Mouse (Mus musculus) heart, embryonic 15.5 days (tissue): ENCODE results near the gene Fam171a1. TPM values are rescaled to one million over a fixed set of nuclear protein-coding genes. Genes with fewer than 3 reads are reported as not detected.

Source experiments
- ATAC-seq: fragments of 200-750 bp; cut with Nextera tagmentation; replicated peaks from 2 replicates; pipeline ENCODE4 v1.8.0; 2017; ENCODE audit warnings: low read depth, moderate TSS enrichment; ENCODE audit not compliant: insufficient number of reproducible peaks, insufficient read depth, low FRiP score
- H3K27ac ChIP-seq: fragments of 300-500 bp; sonication (generic); 2 replicates; pipeline ENCODE4 v1.5.1; 2015; ENCODE audit warnings: mild to moderate bottlenecking, inconsistent platforms
- H3K27me3 ChIP-seq: fragments of 300-500 bp; sonication (generic); 2 replicates; pipeline ENCODE4 v1.6.1; 2015; ENCODE audit warnings: inconsistent platforms
- H3K36me3 ChIP-seq: fragments of 300-500 bp; sonication (generic); 2 replicates; pipeline ENCODE4 v1.6.1; 2015; ENCODE audit warnings: mild to moderate bottlenecking, inconsistent platforms
- H3K4me1 ChIP-seq: fragments of 300-500 bp; sonication (generic); replicated peaks from 2 replicates; pipeline ENCODE4 v1.6.1; 2015; ENCODE audit warnings: inconsistent platforms
- H3K4me2 ChIP-seq: fragments of 300-500 bp; sonication (generic); 2 replicates; pipeline ENCODE4 v1.6.1; 2015; ENCODE audit warnings: inconsistent platforms, mild to moderate bottlenecking, moderate library complexity
- H3K4me3 ChIP-seq: fragments of 300-500 bp; sonication (generic); 2 replicates; pipeline ENCODE4 v1.5.1; 2015; ENCODE audit warnings: mild to moderate bottlenecking, inconsistent platforms
- H3K9ac ChIP-seq: fragments of 300-500 bp; sonication (generic); 2 replicates; pipeline ENCODE4 v1.6.1; 2015; ENCODE audit warnings: mild to moderate bottlenecking, inconsistent platforms
- H3K9me3 ChIP-seq: fragments of 300-500 bp; sonication (generic); replicated peaks from 2 replicates; pipeline ENCODE4 v1.6.1; 2016; ENCODE audit warnings: inconsistent platforms
- WGBS: fragments of 180-500 bp; shearing (Covaris S2); methylation state at CpG from one replicate; pipeline ENCODE4 v1.1.7; 2015; ENCODE audit warnings: mixed read lengths; 5-methylcytosine and 5-hydroxymethylcytosine counted together
- polyA plus RNA-seq: library from polyadenylated mRNA; unstranded; fragments of >200 nt; fragmentation: Nextera tagmentation; extraction: Ambion mirVana; gene quantifications from 2 replicates; pipeline ENCODE4 v1.2.1, GENCODE M21; 2015

The Fam171a1 gene
- polyA plus RNA-seq, 1 experiment from 2014 or later, result 21.8 TPM

DNA sequence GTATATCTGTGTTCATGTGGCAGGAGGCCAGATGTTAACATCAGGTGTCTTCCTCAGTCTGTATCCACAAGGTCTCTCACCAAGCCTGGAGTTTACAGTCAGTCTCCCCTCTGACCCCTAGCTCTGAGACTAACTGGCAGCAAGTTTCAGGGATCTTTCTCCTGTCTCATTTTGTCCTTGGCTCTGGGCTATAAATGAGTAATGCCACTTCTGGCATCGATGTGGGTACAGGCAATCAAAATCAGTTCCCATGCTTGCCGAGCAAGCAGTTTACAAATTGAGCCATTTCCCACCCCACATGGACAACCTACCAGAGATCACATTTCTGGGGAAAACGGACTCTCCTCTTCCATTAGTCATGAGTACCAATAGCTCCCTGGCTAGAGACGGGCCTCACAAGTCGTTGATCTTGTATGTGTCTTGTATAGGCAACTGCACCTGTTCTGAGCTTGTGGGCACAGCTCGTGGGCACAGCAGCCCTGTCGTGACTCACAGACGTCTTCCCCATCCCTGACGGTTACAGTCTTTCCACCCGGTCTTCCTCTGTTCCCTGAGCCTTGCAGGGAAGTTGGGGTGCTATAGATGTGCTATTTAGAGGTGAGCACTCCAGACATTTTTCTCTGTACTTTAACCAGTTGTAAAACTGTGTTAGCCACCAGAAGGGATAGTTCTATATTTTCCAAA, 43.8 kb downstream of the Fam171a1 start:
- Histone ChIP-seq H3K4me1 (peaks cover 29% of the 10 kb centered on the region), H3K4me3 (no peak overlapping the region), H3K4me2 (no peak overlapping the region), H3K36me3 (no peaks in the 10 kb centered on the region), H3K9me3 (no peaks in the 10 kb centered on the region), H3K27ac (no peak overlapping the region; the same call in 1 of the 2 replicates), H3K9ac (no peak overlapping the region), H3K27me3 (no peaks in the 10 kb centered on the region)
- no peak for ATAC-seq
- 69% methylated on average over 10 of the region's 10 CpGs for WGBS

DNA sequence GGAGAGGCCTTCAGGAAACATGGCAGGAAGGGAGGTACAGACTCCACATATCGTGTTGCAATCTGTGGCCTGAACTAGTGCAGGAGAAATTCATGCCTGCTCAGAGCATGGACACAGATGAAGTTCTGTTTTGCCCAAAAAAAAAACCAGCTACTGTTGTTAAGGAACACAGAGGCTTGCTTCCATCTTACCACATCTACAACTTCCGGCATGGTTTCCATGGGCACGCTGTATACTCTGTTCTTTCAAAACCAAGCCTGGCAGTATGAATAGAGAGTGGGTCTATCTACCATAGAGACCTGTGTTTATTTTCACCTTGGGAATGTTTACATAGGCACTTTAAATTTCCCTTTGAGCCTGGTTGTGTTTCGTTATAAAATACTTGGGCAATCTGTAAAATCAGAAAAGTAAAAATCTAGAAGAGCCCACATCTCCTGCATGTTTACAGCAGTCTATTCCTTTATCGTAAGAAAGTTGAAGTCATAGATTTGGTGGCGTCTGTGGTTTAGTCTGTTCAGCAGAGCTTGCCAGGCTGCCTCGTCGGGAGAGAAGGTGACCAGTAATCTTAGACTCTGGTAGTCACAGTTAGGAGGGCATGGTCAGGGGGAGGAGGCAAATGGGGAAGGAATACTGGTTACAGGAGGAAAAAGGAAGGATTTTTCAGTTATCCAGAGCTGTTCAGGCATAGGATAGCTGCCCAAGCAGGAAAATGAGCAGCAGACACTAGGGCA, 44.8 kb downstream of the Fam171a1 start:
- Histone ChIP-seq H3K27ac (no peak overlapping the region), H3K9ac (no peak overlapping the region), H3K4me3 (no peak overlapping the region), H3K4me2 (no peak overlapping the region), H3K9me3 (no peaks in the 10 kb centered on the region), H3K27me3 (no peaks in the 10 kb centered on the region), H3K36me3 (no peaks in the 10 kb centered on the region), H3K4me1 (peaks cover 34% of the 10 kb centered on the region)
- ATAC-seq, result no peak
- 63% methylated on average over 8 of the region's 8 CpGs for WGBS

DNA sequence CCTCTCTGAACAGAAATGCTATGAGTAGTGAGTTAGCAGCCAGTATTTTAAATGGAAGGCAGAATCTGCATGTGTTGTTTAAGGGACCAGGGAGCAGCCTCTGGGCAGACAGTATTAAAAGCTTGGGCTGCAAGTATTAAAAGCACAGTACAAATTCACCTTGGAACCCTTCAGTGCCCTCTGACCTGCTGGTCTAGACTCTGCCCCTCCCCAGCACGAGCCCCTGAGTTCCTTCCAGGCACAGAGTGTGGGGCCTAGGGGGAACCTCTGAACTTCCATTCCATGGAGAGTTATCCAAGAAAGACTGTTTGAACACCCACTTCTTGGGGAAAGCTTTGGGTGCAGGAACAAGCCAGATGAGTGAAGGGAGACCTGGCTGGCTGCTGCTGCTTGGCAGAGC, 47.6 kb downstream of the Fam171a1 start:
- ATAC-seq, result no peak
- no peaks in the 10 kb centered on the region for H3K27me3 ChIP-seq
- H3K4me1 ChIP-seq, result peaks cover 37% of the 10 kb centered on the region
- no peak overlapping the region for H3K9ac ChIP-seq
- H3K9me3 ChIP-seq, result no peaks in the 10 kb centered on the region
- 48% methylated on average over 1 of the region's 1 CpGs for WGBS
- H3K4me3 ChIP-seq, result no peak overlapping the region
- no peaks in the 10 kb centered on the region for H3K36me3 ChIP-seq
- H3K27ac ChIP-seq, result no peak overlapping the region
- no peak overlapping the region for H3K4me2 ChIP-seq

DNA sequence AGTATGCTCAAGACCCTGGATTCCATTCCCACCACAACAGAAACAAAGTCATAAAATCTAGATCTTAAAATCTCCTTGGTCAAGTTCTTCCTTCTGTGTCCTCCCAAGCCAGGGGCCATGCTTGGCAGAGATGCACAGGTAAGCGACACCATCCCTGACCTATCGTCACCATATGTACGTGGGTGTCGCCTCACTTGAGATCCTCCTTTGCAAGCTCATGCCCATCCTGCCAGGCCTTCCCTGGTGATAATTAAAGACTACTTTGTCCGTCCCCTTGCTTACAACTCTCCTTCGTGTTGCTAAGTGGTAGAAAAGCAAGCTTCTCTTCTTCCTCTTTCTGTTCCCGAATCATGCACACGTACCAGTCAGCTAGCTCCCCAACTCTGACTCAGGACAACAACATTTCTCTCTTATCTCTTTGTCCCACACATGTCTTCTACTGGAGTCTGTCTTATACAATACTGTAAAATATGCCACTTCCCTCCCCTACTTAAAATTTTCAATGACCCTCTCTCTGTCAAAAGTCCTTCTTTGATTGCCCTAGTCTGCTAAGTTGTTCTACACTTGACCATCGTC, 49.6 kb downstream of the Fam171a1 start:
- ATAC-seq, result no peak
- Histone ChIP-seq H3K4me1 (peaks cover 39% of the 10 kb centered on the region), H3K27me3 (no peaks in the 10 kb centered on the region), H3K9me3 (no peaks in the 10 kb centered on the region), H3K27ac (no peak overlapping the region), H3K4me3 (no peak overlapping the region), H3K4me2 (no peak overlapping the region), H3K36me3 (no peaks in the 10 kb centered on the region), H3K9ac (no peak overlapping the region)
- 64% methylated on average over 9 of the region's 9 CpGs for WGBS

DNA sequence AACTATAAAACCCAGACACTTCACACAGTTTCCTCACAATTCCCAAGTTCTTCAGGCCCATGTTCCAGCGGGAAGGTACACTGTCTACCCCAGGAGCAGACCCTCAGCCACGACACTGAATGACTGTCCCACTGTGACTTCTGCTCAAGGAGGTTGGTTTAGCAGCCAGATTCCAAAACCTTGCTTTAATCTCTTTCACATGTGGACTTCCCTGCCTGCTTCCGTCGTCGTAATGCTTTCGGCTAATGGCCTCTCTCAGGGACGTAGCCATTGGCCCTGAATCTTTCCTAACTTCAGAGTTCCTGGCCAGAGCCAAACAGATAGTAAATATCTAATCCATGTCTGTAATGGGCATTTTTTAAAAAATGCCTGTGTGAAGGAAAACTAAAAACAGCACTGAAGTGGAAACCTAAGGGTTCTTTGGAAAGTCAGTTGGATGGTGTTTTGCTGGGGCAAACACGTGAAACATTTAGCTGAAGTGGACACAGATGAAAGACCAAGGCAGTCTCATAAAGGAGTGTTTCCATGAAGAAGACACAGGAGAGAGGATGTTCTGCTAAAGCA, 51.1 kb downstream of the Fam171a1 start:
- H3K27ac ChIP-seq, result no peak overlapping the region
- no peak overlapping the region for H3K4me2 ChIP-seq
- no peaks in the 10 kb centered on the region for H3K36me3 ChIP-seq
- H3K27me3 ChIP-seq, result no peaks in the 10 kb centered on the region
- H3K9ac ChIP-seq, result no peak overlapping the region
- no peak overlapping the region for H3K4me3 ChIP-seq
- no peak for ATAC-seq
- WGBS, result 74% methylated on average over 8 of the region's 8 CpGs
- no peaks in the 10 kb centered on the region for H3K9me3 ChIP-seq
- H3K4me1 ChIP-seq, result peaks cover 48% of the 10 kb centered on the region

DNA sequence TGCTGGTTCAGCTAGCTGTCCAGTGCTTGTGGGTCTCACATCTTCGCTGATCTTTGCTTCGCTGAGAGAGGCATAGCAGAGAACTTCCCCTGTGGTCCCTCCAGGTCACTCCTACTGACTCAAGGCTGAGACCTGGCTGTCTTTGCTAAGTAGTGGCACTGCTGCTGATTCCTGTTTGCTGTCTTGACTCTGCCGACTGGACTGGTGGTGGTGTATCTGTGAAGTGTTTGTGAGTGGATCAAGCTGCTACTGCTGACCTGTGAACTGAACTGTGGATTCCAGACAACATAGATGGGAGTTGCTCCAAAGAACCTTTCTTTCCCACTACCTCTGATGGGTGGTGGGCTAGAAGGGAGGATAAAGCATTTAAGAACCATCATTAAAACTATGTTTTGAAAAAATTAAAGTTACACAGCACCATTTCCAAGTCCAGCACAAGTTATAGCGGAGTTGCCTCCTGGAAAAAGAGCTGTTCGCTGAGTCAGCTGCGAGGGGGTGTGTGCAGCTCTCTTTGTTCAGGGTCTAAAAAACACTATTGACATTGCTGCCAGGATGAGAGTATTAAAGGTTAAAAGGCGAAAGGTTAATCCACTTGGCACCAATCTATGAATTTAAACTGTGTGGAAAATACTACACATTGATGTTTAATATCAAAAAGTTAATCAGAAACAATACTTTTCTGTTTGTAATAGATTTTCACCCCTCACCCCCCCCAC, 52.0 kb downstream of the Fam171a1 start:
- Histone ChIP-seq H3K9ac (no peak overlapping the region), H3K9me3 (no peaks in the 10 kb centered on the region), H3K4me2 (no peak overlapping the region), H3K27ac (no peak overlapping the region), H3K4me3 (no peak overlapping the region), H3K4me1 (peaks cover 57% of the 10 kb centered on the region), H3K27me3 (no peaks in the 10 kb centered on the region), H3K36me3 (no peaks in the 10 kb centered on the region)
- WGBS, result 68% methylated on average over 7 of the region's 7 CpGs
- ATAC-seq, result no peak

DNA sequence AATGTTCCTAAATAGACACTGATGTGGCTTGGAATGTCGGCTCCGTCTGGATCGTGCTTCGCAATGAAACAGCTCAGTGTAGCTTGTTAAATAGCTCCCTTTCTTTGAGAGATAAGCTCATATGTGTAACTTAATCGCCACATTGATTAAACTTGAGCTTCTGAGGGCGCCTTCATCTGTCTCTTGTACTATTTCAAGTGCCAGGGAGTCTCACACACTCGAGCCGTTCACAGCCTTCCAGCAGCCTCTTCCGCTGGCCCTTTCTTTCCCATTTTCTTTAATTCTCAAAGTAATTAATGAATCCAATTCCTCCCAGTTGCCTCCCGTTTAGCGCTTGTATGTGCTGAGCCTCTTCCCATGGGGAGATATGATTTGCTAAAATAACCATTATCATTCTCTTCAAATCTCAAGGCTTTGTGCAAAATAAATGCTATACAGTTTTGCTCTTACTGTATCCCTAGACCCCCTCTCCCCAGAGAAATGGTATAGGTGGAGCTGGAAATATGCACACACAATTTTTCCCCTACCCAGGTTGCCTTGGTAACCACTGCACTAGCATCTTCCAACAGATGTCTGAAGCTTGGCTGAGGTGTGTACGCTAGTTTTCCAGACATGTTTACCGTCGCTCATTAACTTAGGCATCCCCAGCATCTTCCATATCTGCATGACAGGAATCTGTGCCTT, 54.8 kb downstream of the Fam171a1 start:
- no peak for ATAC-seq
- no peaks in the 10 kb centered on the region for H3K27me3 ChIP-seq
- no peak overlapping the region for H3K4me2 ChIP-seq
- no peak overlapping the region for H3K4me3 ChIP-seq
- H3K9me3 ChIP-seq, result no peaks in the 10 kb centered on the region
- H3K36me3 ChIP-seq, result no peaks in the 10 kb centered on the region
- peaks cover 70% of the 10 kb centered on the region for H3K4me1 ChIP-seq
- H3K27ac ChIP-seq, result no peak overlapping the region
- H3K9ac ChIP-seq, result no peak overlapping the region
- WGBS, result 58% methylated on average over 14 of the region's 14 CpGs

DNA sequence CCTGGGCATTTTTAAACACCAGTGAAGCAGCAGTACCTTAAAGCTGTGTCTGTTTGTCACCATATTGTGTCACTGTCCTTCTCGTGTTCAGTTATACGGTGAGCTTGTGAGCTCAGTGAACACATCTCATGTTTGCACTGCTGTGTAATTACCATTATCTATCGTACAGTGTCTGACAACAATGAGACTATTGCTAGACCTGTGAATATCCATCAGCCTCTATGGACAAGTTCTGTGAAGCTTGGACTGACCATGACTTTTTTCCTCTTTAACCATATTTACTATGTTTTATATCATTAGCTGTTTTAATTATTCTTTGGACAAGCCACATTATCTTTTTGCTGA, 55.4 kb downstream of the Fam171a1 start:
- Histone ChIP-seq H3K4me1 (peaks cover 75% of the 10 kb centered on the region), H3K4me3 (no peak overlapping the region), H3K9ac (no peak overlapping the region), H3K9me3 (no peaks in the 10 kb centered on the region), H3K27me3 (no peaks in the 10 kb centered on the region), H3K4me2 (no peak overlapping the region), H3K27ac (no peak overlapping the region), H3K36me3 (no peaks in the 10 kb centered on the region)
- no peak for ATAC-seq
- WGBS, result 67% methylated on average over 3 of the region's 3 CpGs

DNA sequence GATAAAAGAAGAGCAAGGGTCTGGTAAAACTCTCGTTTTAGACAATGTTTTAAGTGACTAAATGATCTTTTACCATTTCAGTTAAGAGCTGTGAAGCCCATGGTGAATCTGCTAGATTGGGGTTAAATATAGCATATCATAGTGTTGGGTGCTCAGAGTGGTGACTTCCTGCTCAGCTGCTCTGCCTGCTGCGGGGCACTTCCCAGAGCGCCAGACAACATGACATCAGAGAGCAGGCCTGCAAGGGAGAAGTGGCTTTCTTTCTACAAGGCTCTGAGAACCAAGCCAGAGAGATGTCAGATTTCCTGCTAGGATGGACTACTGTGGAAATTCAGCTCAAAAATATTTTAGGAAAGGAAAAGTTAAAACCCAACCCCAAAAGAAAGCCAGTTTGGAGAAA, 57.8 kb downstream of the Fam171a1 start:
- H3K9ac ChIP-seq, result no peak overlapping the region
- ATAC-seq, result peak; percentile 56

DNA sequence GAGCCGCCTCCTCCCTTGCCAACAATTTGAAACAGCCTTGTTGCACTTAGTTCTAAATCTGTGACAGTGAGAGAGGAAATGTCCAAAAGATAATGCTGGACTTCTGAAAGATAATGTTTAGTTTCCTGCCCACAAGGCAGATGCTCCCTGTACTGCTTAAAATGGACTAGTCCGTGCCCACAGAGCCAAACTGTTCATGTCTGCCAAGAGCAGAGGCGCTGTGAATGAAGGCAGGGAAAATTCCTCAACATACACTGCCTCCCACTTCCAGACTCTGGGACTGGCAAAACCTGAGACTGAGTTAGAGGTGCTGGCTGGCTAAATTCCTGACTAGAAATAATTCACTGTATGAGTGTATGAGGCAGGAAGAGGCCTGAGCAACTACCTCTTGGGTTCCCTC, 58.6 kb downstream of the Fam171a1 start:
- peaks cover 61% of the 10 kb centered on the region for H3K4me1 ChIP-seq
- H3K4me3 ChIP-seq, result no peak overlapping the region
- H3K9me3 ChIP-seq, result no peaks in the 10 kb centered on the region
- no peak overlapping the region for H3K9ac ChIP-seq
- no peaks in the 10 kb centered on the region for H3K36me3 ChIP-seq
- peak overlapping the region; percentile 73 for H3K27ac ChIP-seq
- H3K4me2 ChIP-seq, result no peak overlapping the region
- no peaks in the 10 kb centered on the region for H3K27me3 ChIP-seq
- ATAC-seq, result peak; percentile 68
- WGBS, result 20% methylated on average over 3 of the region's 3 CpGs

More for the DNA sequence above, 57.8 kb downstream of the Fam171a1 start:
- no peak overlapping the region for H3K4me3 ChIP-seq
- no peak overlapping the region for H3K4me2 ChIP-seq
- peaks cover 69% of the 10 kb centered on the region for H3K4me1 ChIP-seq
- peak overlapping the region; percentile 73 for H3K27ac ChIP-seq
- no peaks in the 10 kb centered on the region for H3K36me3 ChIP-seq
- no peaks in the 10 kb centered on the region for H3K27me3 ChIP-seq
- no peaks in the 10 kb centered on the region for H3K9me3 ChIP-seq
- 8% methylated on average over 3 of the region's 3 CpGs for WGBS

DNA sequence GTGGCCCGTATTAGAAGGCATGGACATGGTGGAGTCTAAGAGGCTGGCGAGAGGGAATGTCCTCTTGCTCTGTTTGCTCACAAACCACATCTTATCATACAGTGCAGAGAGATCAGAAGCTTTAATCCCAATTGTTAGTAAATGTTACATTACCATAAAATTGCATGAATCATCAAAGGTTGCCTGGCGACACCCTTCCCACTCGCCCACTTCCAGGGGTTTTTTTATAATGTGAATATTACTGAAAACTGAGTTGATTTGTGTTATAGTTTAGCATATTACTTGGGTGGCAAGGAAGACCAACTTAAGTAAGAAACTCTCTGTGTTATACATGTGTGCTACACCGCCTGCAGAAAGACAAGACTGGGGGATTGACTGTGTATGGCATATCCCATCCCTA, 60.9 kb downstream of the Fam171a1 start:
- Histone ChIP-seq H3K4me1 (peaks cover 57% of the 10 kb centered on the region), H3K9me3 (no peaks in the 10 kb centered on the region), H3K27ac (no peak overlapping the region), H3K4me3 (no peak overlapping the region), H3K27me3 (no peaks in the 10 kb centered on the region), H3K36me3 (no peaks in the 10 kb centered on the region), H3K4me2 (no peak overlapping the region), H3K9ac (no peak overlapping the region)
- ATAC-seq, result no peak
- WGBS, result 87% methylated on average over 5 of the region's 5 CpGs
